Mouse (Mus musculus) limb, embryonic 14.5 days (tissue): ENCODE results near the gene Uxt. TPM values are rescaled to one million over a fixed set of nuclear protein-coding genes. Genes with fewer than 3 reads are reported as not detected.

Experiments used
- ATAC-seq: fragments of 200-750 bp; cut with Nextera tagmentation; 2 replicates; pipeline ENCODE4 v1.8.0; 2017; ENCODE audit warnings: low read depth, moderate number of reproducible peaks, moderate TSS enrichment; ENCODE audit not compliant: low FRiP score
- DNase-seq: peaks from one replicate; pipeline ENCODE4 v3.0.0-alpha.2; 2015; ENCODE audit warnings: low spot score
- H3K27ac ChIP-seq: fragments of 300-500 bp; sonication (generic); replicated peaks from 2 replicates; pipeline ENCODE4 v1.5.1; 2014; ENCODE audit warnings: low read depth, mild to moderate bottlenecking, low read length, moderate library complexity, mixed read lengths
- H3K27me3 ChIP-seq: fragments of 300-500 bp; sonication (generic); 2 replicates; pipeline ENCODE4 v1.6.1; 2014; ENCODE audit warnings: low read length, mixed read lengths; ENCODE audit not compliant: control insufficient read depth, insufficient read depth
- H3K36me3 ChIP-seq: fragments of 300-500 bp; sonication (generic); 2 replicates; pipeline ENCODE4 v1.6.1; 2014; ENCODE audit warnings: mild to moderate bottlenecking, low read length, moderate library complexity, mixed read lengths; ENCODE audit not compliant: control insufficient read depth, insufficient read depth
- H3K4me1 ChIP-seq: fragments of 300-500 bp; sonication (generic); 2 replicates; pipeline ENCODE4 v1.6.1; 2014; ENCODE audit warnings: antibody characterized with exemption, low read length, mixed read lengths; ENCODE audit not compliant: control insufficient read depth, insufficient read depth
- H3K4me2 ChIP-seq: fragments of 300-500 bp; sonication (generic); replicated peaks from 2 replicates; pipeline ENCODE4 v1.6.1; 2014; ENCODE audit warnings: low read depth, mild to moderate bottlenecking, low read length, moderate library complexity; ENCODE audit not compliant: severe bottlenecking
- H3K4me3 ChIP-seq: fragments of 300-500 bp; sonication (generic); replicated peaks from 2 replicates; pipeline ENCODE4 v1.5.1; 2014; ENCODE audit warnings: low read length
- H3K9ac ChIP-seq: fragments of 300-500 bp; sonication (generic); 2 replicates; pipeline ENCODE4 v1.6.1; 2014; ENCODE audit warnings: mild to moderate bottlenecking, low read depth, low read length, moderate library complexity; ENCODE audit not compliant: severe bottlenecking
- H3K9me3 ChIP-seq: fragments of 300-500 bp; sonication (generic); 2 replicates; pipeline ENCODE4 v1.6.1; 2016; ENCODE audit warnings: low read length; ENCODE audit not compliant: control insufficient read depth
- POLR2A ChIP-seq: fragments of 200-500 bp; IDR thresholded peaks from 2 replicates; pipeline ENCODE4 v1.8.0; 2012; ENCODE audit warnings: inconsistent platforms, mild to moderate bottlenecking, moderate library complexity, borderline replicate concordance; ENCODE audit not compliant: insufficient read depth, insufficient read length; ENCODE audit errors: extremely low read depth
- WGBS: fragments of 180-500 bp; shearing (Covaris S2); extraction: QIAGEN DNeasy Blood & Tissue Kit; methylation state at CpG from one replicate; pipeline ENCODE4 v1.1.7; 2014; 5-methylcytosine and 5-hydroxymethylcytosine counted together
- polyA plus RNA-seq, 2 experiments: library from polyadenylated mRNA; depleted of rRNA in 1 of 2; stranded (reverse) in 1 of 2; unstranded in 1 of 2; fragments of >200 nt; fragmentation: Nextera tagmentation in 1 of 2; extraction: Ambion mirVana in 1 of 2; gene quantifications; 2 replicates each; pipeline versions ENCODE4 v1.2.1 to v1.2.3; 2012 to 2014

The Uxt gene
- polyA plus RNA-seq, 2 experiments: 21.7 to 49.3 TPM

GRCm38 (mm10) chrX:20920844-20921364, 40.9 kb downstream of the Uxt start, which contains the start of gene Syn1:
Syn1 (minus strand) TSS chrX:20921004.
- Histone ChIP-seq H3K9ac (peak within 1 kb of the TSS; percentile 36; the same call in 1 of the 2 replicates), H3K9me3 (no peaks in the 10 kb centered on the region), H3K4me2 (peak within 1 kb of the TSS; percentile 64), H3K27me3 (no peaks in the 10 kb centered on the region; the same call in 1 of the 2 replicates), H3K36me3 (no peaks in the 10 kb centered on the region), H3K4me1 (no peaks in the 10 kb centered on the region), H3K27ac (no peak within 1 kb of the TSS), H3K4me3 (peak within 1 kb of the TSS; percentile 37)
- ATAC-seq: peak; percentile 95
- WGBS: 36% methylated on average over 3 of the region's 44 CpGs
- DNase-seq: peak; percentile 80
- TF ChIP-seq POLR2A: no peak

DNA sequence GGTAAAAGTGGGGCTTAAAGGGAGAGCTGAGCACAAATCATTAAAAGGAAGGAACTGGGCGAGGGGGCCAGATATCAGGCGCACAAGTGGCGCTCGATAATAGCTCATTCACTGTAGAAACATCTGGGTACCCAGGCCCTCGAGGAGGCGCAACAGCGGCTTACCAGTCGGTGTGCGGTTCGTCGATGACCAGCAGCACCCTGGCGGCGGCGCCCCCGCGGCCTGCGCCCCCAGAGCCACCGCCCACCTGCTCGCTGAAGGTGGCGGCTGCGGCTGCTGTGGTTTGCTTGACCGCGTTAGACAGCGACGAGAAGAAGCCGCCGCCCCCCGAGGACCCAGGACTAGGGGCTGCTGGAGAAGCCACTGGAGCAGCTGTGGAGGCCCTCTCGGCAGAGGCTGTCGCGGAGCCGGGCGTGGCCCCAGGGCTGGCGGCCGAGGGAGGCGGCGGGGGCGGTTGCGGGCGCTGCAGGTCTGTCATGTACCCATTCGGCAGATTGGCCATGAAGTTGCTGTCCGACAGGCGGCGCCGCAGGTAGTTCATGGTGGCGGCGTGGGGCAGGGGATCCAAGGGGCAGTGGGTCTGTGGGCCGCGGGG, 41.5 kb downstream of the Uxt start:
- no peaks in the 10 kb centered on the region for H3K4me1 ChIP-seq
- DNase-seq (no peak), ATAC-seq (no peak)

DNA sequence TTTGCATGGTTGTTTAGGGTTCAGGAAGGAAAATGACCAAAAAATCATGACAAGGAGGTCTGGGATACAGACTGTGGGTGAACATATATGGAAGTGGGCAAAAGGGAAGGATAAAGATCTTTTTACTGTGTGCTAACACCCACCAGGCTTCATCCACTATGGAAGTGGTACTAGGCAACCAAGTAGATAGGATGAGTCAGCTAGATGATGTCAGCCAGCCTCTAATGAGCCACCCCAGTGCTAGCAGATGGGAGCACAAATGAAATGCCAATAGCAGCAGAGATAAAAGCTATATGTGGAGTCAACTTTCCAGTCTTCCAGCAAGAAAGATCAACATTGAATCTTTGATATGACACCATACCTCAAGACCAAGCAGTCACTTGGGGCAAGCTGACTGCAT, 46.7 kb downstream of the Uxt start:
- Histone ChIP-seq H3K4me1 (no peaks in the 10 kb centered on the region), H3K27ac (no peak overlapping the region), H3K27me3 (no peaks in the 10 kb centered on the region), H3K9ac (no peak overlapping the region), H3K9me3 (no peaks in the 10 kb centered on the region), H3K4me3 (no peak overlapping the region), H3K4me2 (no peak overlapping the region), H3K36me3 (no peaks in the 10 kb centered on the region)
- TF ChIP-seq POLR2A: no peak
- DNase-seq (no peak), ATAC-seq (no peak)

More for the DNA sequence above, 41.5 kb downstream of the Uxt start:
- H3K36me3 ChIP-seq: no peaks in the 10 kb centered on the region
- no peak for TF ChIP-seq POLR2A
- peak overlapping the region; percentile 64 for H3K4me2 ChIP-seq
- peak overlapping the region; percentile 36; the same call in 1 of the 2 replicates for H3K9ac ChIP-seq
- no peaks in the 10 kb centered on the region for H3K9me3 ChIP-seq
- WGBS: 36% methylated on average over 11 of the region's 49 CpGs
- no peak overlapping the region for H3K27ac ChIP-seq
- no peaks in the 10 kb centered on the region; the same call in 1 of the 2 replicates for H3K27me3 ChIP-seq
- peak overlapping the region; percentile 37 for H3K4me3 ChIP-seq

- DNase-seq (no peak), ATAC-seq (no peak)
- TF ChIP-seq POLR2A: no peak
- no peaks in the 10 kb centered on the region for H3K9me3 ChIP-seq
- no peak overlapping the region for H3K4me3 ChIP-seq
- H3K27me3 ChIP-seq: no peaks in the 10 kb centered on the region
- H3K4me2 ChIP-seq: no peak overlapping the region
- no peaks in the 10 kb centered on the region for H3K4me1 ChIP-seq
- 82% methylated on average over 6 of the region's 6 CpGs for WGBS
- H3K27ac ChIP-seq: no peak overlapping the region
- no peaks in the 10 kb centered on the region for H3K36me3 ChIP-seq
- no peak overlapping the region for H3K9ac ChIP-seq
These were observed 48.1 kb downstream of the Uxt start for GRCm38 (mm10) chrX:20913726-20914125.

GRCm38 (mm10) chrX:20910074-20910473, 51.7 kb downstream of the Uxt start:
- Histone ChIP-seq H3K4me3 (no peak overlapping the region), H3K9ac (no peak overlapping the region), H3K36me3 (no peaks in the 10 kb centered on the region), H3K4me1 (no peaks in the 10 kb centered on the region), H3K4me2 (no peak overlapping the region), H3K27me3 (no peaks in the 10 kb centered on the region), H3K9me3 (no peaks in the 10 kb centered on the region), H3K27ac (no peak overlapping the region)
- DNase-seq: no peak
- ATAC-seq: no peak
- 35% methylated on average over 3 of the region's 3 CpGs for WGBS
- no peak for TF ChIP-seq POLR2A

Other genes with a start within 250 kb of the Uxt start
- 196 and 236 TPM in 2 replicates for gene Araf, start 164.2 kb downstream of the Uxt start, polyA plus RNA-seq (2012; rRNA removed)
- gene Araf, start 164.2 kb downstream of the Uxt start, polyA plus RNA-seq (2014; fragmentation: Nextera tagmentation; extraction: Ambion mirVana): 87.1 and 97.1 TPM in 2 replicates
- 37.2 and 40.5 TPM in 2 replicates for gene Timp1, start 91.9 kb downstream of the Uxt start, polyA plus RNA-seq (2012; rRNA removed)
- gene Timp1, start 91.9 kb downstream of the Uxt start, polyA plus RNA-seq (2014; fragmentation: Nextera tagmentation; extraction: Ambion mirVana): 38.1 and 39.1 TPM in 2 replicates
- gene Syn1, start 41.0 kb downstream of the Uxt start, polyA plus RNA-seq (2012; rRNA removed): 0.52 and 0.64 TPM in 2 replicates
- 0.22 and 0.23 TPM in 2 replicates for gene Syn1, start 41.0 kb downstream of the Uxt start, polyA plus RNA-seq (2014; fragmentation: Nextera tagmentation; extraction: Ambion mirVana)
- 20.1 and 24.7 TPM in 2 replicates for gene Cfp, start 30.5 kb downstream of the Uxt start, polyA plus RNA-seq (2012; rRNA removed)
- 6.6 and 7.2 TPM in 2 replicates for gene Cfp, start 30.5 kb downstream of the Uxt start, polyA plus RNA-seq (2014; fragmentation: Nextera tagmentation; extraction: Ambion mirVana)
- gene Elk1, start 11.4 kb downstream of the Uxt start, polyA plus RNA-seq (2012; rRNA removed): 23.7 and 31.3 TPM in 2 replicates
- gene Elk1, start 11.4 kb downstream of the Uxt start, polyA plus RNA-seq (2014; fragmentation: Nextera tagmentation; extraction: Ambion mirVana): 8.1 and 8.7 TPM in 2 replicates
- gene Zfp182, start 100.3 kb upstream of the Uxt start, polyA plus RNA-seq (2012; rRNA removed): 4.8 and 7.1 TPM in 2 replicates
- 5.5 and 6.6 TPM in 2 replicates for gene Zfp182, start 100.3 kb upstream of the Uxt start, polyA plus RNA-seq (2014; fragmentation: Nextera tagmentation; extraction: Ambion mirVana)
- gene Spaca5, start 106.4 kb upstream of the Uxt start, polyA plus RNA-seq (2012; rRNA removed): not detected in 2 replicates
- not detected in 2 replicates for gene Spaca5, start 106.4 kb upstream of the Uxt start, polyA plus RNA-seq (2014; fragmentation: Nextera tagmentation; extraction: Ambion mirVana)
- 0.72 and 0.79 TPM in 2 replicates for gene Zfp300, start 127.5 kb upstream of the Uxt start, polyA plus RNA-seq (2012; rRNA removed)
- 1.6 and 2.0 TPM in 2 replicates for gene Zfp300, start 127.5 kb upstream of the Uxt start, polyA plus RNA-seq (2014; fragmentation: Nextera tagmentation; extraction: Ambion mirVana)
- gene Ssxa1, start 153.8 kb upstream of the Uxt start, polyA plus RNA-seq (2012; rRNA removed): not detected in 2 replicates
- gene Ssxa1, start 153.8 kb upstream of the Uxt start, polyA plus RNA-seq (2014; fragmentation: Nextera tagmentation; extraction: Ambion mirVana): not detected in 2 replicates
- gene Gm21876, start 213.6 kb upstream of the Uxt start, polyA plus RNA-seq (2012; rRNA removed): not detected in 2 replicates
- gene Gm21876, start 213.6 kb upstream of the Uxt start, polyA plus RNA-seq (2014; fragmentation: Nextera tagmentation; extraction: Ambion mirVana): not detected in 2 replicates